23 mouse cellular contexts compared by ENCODE assay signal in the genomic region with DNA sequence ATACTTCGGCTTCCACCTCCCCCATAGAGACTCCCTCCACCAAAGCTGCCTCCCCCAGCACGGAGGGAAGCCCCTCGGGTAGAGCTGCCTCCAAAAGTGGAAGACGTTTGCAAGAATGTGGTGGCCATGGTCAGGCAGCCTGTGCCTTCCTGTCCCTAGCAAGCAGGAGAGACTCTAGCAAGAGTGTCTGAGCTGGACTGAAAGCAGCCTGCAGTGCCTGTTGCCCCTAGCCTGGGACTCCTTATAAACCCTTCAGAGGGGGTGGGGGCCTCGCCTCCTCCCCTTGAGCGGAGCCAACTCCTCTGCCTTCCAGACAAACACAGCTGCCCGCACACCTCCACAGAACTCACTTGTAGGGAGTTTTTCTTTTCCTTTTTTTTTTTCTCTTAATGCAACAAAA. TPM values are rescaled to one million over a fixed set of nuclear protein-coding genes. Genes with fewer than 3 reads are reported as not detected.
A peak's percentile ranks its signal among the peaks of the same experiment; 100 is the strongest.
DNase-seq lines count a peak whose midpoint lies in the region; ATAC-seq and TF ChIP-seq lines count a peak whose summit lies in the region.
"Had no signal": no experiment of that assay in that cellular context is flagged by ENCODE, and none has a peak within 500 bp of the region (broad histone marks: within the 10 kb centered on the region; RNA-seq: fewer than 3 reads in every experiment).

A gene (minus strand): TSS at position 198 of the 400 bp plus-strand sequence.

- ATAC-seq in kidney, embryonic 15.5 days (replicated peaks; ENCODE audit: low FRiP score), result no peak
- no peak for ATAC-seq in midbrain, embryonic 12.5 days (ENCODE audit: low FRiP score, low read depth)
- ATAC-seq in midbrain, postnatal 0 days (ENCODE audit: low FRiP score), result no peak
- ATAC-seq in stomach, postnatal 0 days (ENCODE audit: low FRiP score, low TSS enrichment), result no peak
- ATAC-seq: activated CD4-positive, CD25-positive, alpha-beta regulatory T cell, adult 4 months; forebrain, embryonic 15.5 days; liver, embryonic 12.5 days; midbrain, embryonic 13.5 days; Patski had no signal

- peak within 1 kb of the TSS; percentile 0; the same call in 1 of the 2 replicates for H3K27ac ChIP-seq in kidney, embryonic 15.5 days
- no peak within 1 kb of the TSS for H3K27ac ChIP-seq in midbrain, embryonic 12.5 days (replicated peaks)
- H3K27ac ChIP-seq in midbrain, postnatal 0 days (ENCODE audit: low read depth, low read length), result no peak within 1 kb of the TSS
- peak within 1 kb of the TSS; percentile 53 for H3K27ac ChIP-seq in stomach, postnatal 0 days (replicated peaks)
- H3K27ac ChIP-seq: forebrain, embryonic 15.5 days; heart, embryonic 13.5 days; liver, embryonic 12.5 days; midbrain, embryonic 13.5 days; neural tube, embryonic 15.5 days had no signal

- H3K36me3 ChIP-seq in kidney, embryonic 15.5 days, result no peaks in the 10 kb centered on the region
- no peaks in the 10 kb centered on the region for H3K36me3 ChIP-seq in midbrain, embryonic 12.5 days
- no peaks in the 10 kb centered on the region for H3K36me3 ChIP-seq in midbrain, postnatal 0 days (ENCODE audit: insufficient read depth, low read length)
- H3K36me3 ChIP-seq in stomach, postnatal 0 days (ENCODE audit: control insufficient read depth, insufficient read depth, low read length), result no peaks in the 10 kb centered on the region
- H3K36me3 ChIP-seq: forebrain, embryonic 15.5 days; liver, embryonic 12.5 days; midbrain, embryonic 13.5 days; neural tube, embryonic 15.5 days had no signal

- peaks cover 48% of the 10 kb centered on the region for H3K4me1 ChIP-seq in kidney, embryonic 15.5 days
- H3K4me1 ChIP-seq in midbrain, embryonic 12.5 days, result peaks cover 22% of the 10 kb centered on the region
- no peaks in the 10 kb centered on the region for H3K4me1 ChIP-seq in midbrain, postnatal 0 days (ENCODE audit: insufficient read depth, low read length)
- 0 out of 2 replicates have a peak, but pooled peaks cover 3% of the 10 kb centered on the region for H3K4me1 ChIP-seq in stomach, postnatal 0 days (replicated peaks; ENCODE audit: control insufficient read depth, insufficient read depth)
- H3K4me1 ChIP-seq: liver, embryonic 12.5 days had no signal

- no peak within 1 kb of the TSS for H3K9ac ChIP-seq in kidney, embryonic 15.5 days
- 0 out of 2 replicates have a peak within 1 kb of the TSS, but pooled peaks have one; percentile 2 for H3K9ac ChIP-seq in midbrain, embryonic 12.5 days (replicated peaks)
- H3K9ac ChIP-seq in midbrain, postnatal 0 days (replicated peaks; ENCODE audit: low read length, poor library complexity, severe bottlenecking), result no peak within 1 kb of the TSS
- H3K9ac ChIP-seq in stomach, postnatal 0 days (ENCODE audit: low read length), result peak within 1 kb of the TSS; percentile 43
- H3K9ac ChIP-seq: forebrain, embryonic 15.5 days; heart, embryonic 13.5 days; liver, embryonic 12.5 days; midbrain, embryonic 13.5 days; neural tube, embryonic 15.5 days had no signal

- no peak for TF ChIP-seq EP300 in stomach, postnatal 0 days (optimal IDR thresholded peaks at IDR 0.05)

- 38% methylated on average over 7 of the region's 7 CpGs for WGBS in kidney, embryonic 15.5 days
- WGBS in midbrain, embryonic 12.5 days, result 66% methylated on average over 7 of the region's 7 CpGs
- WGBS in midbrain, postnatal 0 days, result 64% methylated on average over 7 of the region's 7 CpGs
- WGBS in stomach, postnatal 0 days, result 49% methylated on average over 7 of the region's 7 CpGs

- no peaks in the 10 kb centered on the region for H3K9me3 ChIP-seq in kidney, embryonic 15.5 days (replicated peaks)
- H3K9me3 ChIP-seq in midbrain, embryonic 12.5 days, result no peaks in the 10 kb centered on the region
- no peaks in the 10 kb centered on the region for H3K9me3 ChIP-seq in midbrain, postnatal 0 days (ENCODE audit: low read length)
- H3K9me3 ChIP-seq in stomach, postnatal 0 days (ENCODE audit: control insufficient read depth, low read length), result no peaks in the 10 kb centered on the region
- H3K9me3 ChIP-seq: forebrain, embryonic 15.5 days; heart, embryonic 13.5 days; liver, embryonic 12.5 days; midbrain, embryonic 13.5 days; neural tube, embryonic 15.5 days had no signal

- peaks cover 20% of the 10 kb centered on the region for H3K27me3 ChIP-seq in kidney, embryonic 15.5 days
- peaks cover 26% of the 10 kb centered on the region for H3K27me3 ChIP-seq in midbrain, embryonic 12.5 days
- no peaks in the 10 kb centered on the region for H3K27me3 ChIP-seq in midbrain, postnatal 0 days (ENCODE audit: insufficient read depth, low read length)
- H3K27me3 ChIP-seq in stomach, postnatal 0 days (ENCODE audit: control insufficient read depth, insufficient read depth, low read length), result no peaks in the 10 kb centered on the region
- H3K27me3 ChIP-seq: forebrain, embryonic 15.5 days; liver, embryonic 12.5 days; midbrain, embryonic 13.5 days; neural tube, embryonic 15.5 days had no signal

- no peak for DNase-seq in kidney, postnatal 25 days
- no peak for DNase-seq in midbrain, postnatal 0 days (ENCODE audit: low spot score)
- no peak for DNase-seq in gonadal fat pad, adult 2 months (ENCODE audit: low read depth)
- DNase-seq in stomach, postnatal 0 days (ENCODE audit: low spot score), result peak; percentile 30
- DNase-seq in Muller cell, postnatal 12 days (ENCODE audit: inconsistent ontology term), result no peak
- DNase-seq: adrenal gland, postnatal 14 days; cerebellum, adult 2 months; kidney, adult 8-10 months; lung, postnatal 36 days; thymus, postnatal 14 days had no signal

- H3K4me2 ChIP-seq in kidney, embryonic 15.5 days, result no peak within 1 kb of the TSS
- H3K4me2 ChIP-seq in midbrain, embryonic 12.5 days (replicated peaks), result no peak within 1 kb of the TSS
- no peak within 1 kb of the TSS for H3K4me2 ChIP-seq in midbrain, postnatal 0 days (ENCODE audit: low read depth, low read length, poor library complexity, severe bottlenecking)
- H3K4me2 ChIP-seq in stomach, postnatal 0 days (replicated peaks; ENCODE audit: low read depth), result peak within 1 kb of the TSS; percentile 20
- H3K4me2 ChIP-seq: forebrain, embryonic 15.5 days; heart, embryonic 13.5 days; liver, embryonic 12.5 days; midbrain, embryonic 13.5 days; neural tube, embryonic 15.5 days had no signal

- H3K4me3 ChIP-seq in kidney, embryonic 15.5 days (replicated peaks), result no peak within 1 kb of the TSS
- H3K4me3 ChIP-seq in midbrain, embryonic 12.5 days, result no peak within 1 kb of the TSS
- no peak within 1 kb of the TSS for H3K4me3 ChIP-seq in midbrain, postnatal 0 days (ENCODE audit: low read depth, low read length)
- H3K4me3 ChIP-seq in stomach, postnatal 0 days (ENCODE audit: low read depth, low read length), result peak within 1 kb of the TSS; percentile 28
- H3K4me3 ChIP-seq: forebrain, embryonic 15.5 days; heart, embryonic 13.5 days; liver, embryonic 12.5 days; midbrain, embryonic 13.5 days; myocyte; neural tube, embryonic 15.5 days had no signal

- TF ChIP-seq CTCF in midbrain, postnatal 0 days (IDR thresholded peaks at IDR 0.05), result no peak
- no peak for TF ChIP-seq CTCF in stomach, postnatal 0 days (IDR thresholded peaks at IDR 0.05; ENCODE audit: low read depth)

RNA-seq across cellular contexts. Expression of the gene that starts here (rescaled TPM):
- polyA plus RNA-seq in kidney, embryonic 15.5 days (2015; fragmentation: Nextera tagmentation; extraction: Ambion mirVana), result 5.0 and 14.8 TPM in 2 replicates
- 5.9 and 7.8 TPM in 2 replicates for polyA plus RNA-seq in midbrain, embryonic 12.5 days (2016; fragmentation: Nextera tagmentation; extraction: Ambion mirVana)
- total RNA-seq in midbrain, postnatal 0 days (2014; rRNA removed), result 0.33 and 6.0 TPM in 2 replicates
- 0.22 and 0.43 TPM in 2 replicates for polyA plus RNA-seq in midbrain, postnatal 0 days (2015; fragmentation: Nextera tagmentation; extraction: Ambion mirVana)
- polyA plus RNA-seq in gonadal fat pad, adult 2 months (2012; rRNA removed), result 22.6 and 22.7 TPM in 2 replicates
- polyA plus RNA-seq in stomach, postnatal 0 days (2015; fragmentation: Nextera tagmentation; extraction: Ambion mirVana), result 758 and 921 TPM in 2 replicates
- total RNA-seq: adrenal gland, postnatal 14 days; common myeloid progenitor, adult 5-6 weeks; hematopoietic stem cell, adult 5-6 weeks; left cerebral cortex, postnatal 14 days had no signal
- polyA plus RNA-seq: activated CD4-positive, CD25-positive, alpha-beta regulatory T cell, adult 4 months had no signal

Comparison
In these comparisons a context has a peak if more than half of its experiments do, and no peak if none do; other contexts are left out.
1. RNA of the gene that starts here (polyA plus RNA-seq): 758 to 921 TPM in stomach, postnatal 0 days; 22.6 to 22.7 TPM in gonadal fat pad, adult 2 months, 5.0 to 14.8 TPM in kidney, embryonic 15.5 days, 5.9 to 7.8 TPM in midbrain, embryonic 12.5 days and 0.22 to 0.43 TPM in midbrain, postnatal 0 days; every median in the first group is over 10 times any median in the second.
2. H3K9ac ChIP-seq: peak in midbrain, embryonic 12.5 days (single experiment) and stomach, postnatal 0 days (single experiment); none in kidney, embryonic 15.5 days (single experiment) and midbrain, postnatal 0 days (single experiment).
3. H3K27ac ChIP-seq: peak in kidney, embryonic 15.5 days (single experiment) and stomach, postnatal 0 days (single experiment); none in midbrain, embryonic 12.5 days (single experiment) and midbrain, postnatal 0 days (single experiment).